In the genomic region with DNA sequence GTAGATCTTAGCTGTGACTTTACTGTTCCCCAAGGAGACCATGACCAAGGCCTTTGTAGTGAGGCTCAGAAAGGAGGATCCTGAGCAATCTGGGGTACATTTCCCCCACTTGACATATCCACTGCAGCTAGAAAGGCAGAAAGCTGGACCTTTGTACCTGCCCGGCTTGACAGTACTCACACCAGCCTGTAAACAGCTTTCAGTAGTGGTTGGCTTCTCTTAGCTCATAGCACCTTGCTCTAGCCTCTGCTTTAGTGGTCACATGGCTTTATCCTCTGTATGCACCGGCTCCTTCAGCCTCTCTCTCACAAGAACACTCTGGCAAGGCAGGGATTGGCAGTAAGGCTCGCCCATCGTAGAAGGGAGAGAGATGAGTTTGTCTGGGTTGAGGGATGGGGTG, we compare ENCODE assay signal across 20 mouse cellular contexts. TPM values are rescaled to one million over a fixed set of nuclear protein-coding genes. Genes with fewer than 3 reads are reported as not detected.
A peak's percentile ranks its signal among the peaks of the same experiment; 100 is the strongest.
DNase-seq lines count a peak whose midpoint lies in the region; ATAC-seq and TF ChIP-seq lines count a peak whose summit lies in the region.
"Had no signal": no experiment of that assay in that cellular context is flagged by ENCODE, and none has a peak within 500 bp of the region (broad histone marks: within the 10 kb centered on the region; RNA-seq: fewer than 3 reads in every experiment).

No protein-coding gene starts in this region.

- H3K4me3 ChIP-seq in heart, embryonic 10.5 days, result no peak overlapping the region
- H3K4me3 ChIP-seq in limb, embryonic 12.5 days (replicated peaks), result no peak overlapping the region
- no peak overlapping the region for H3K4me3 ChIP-seq in limb, embryonic 10.5 days
- H3K4me3 ChIP-seq in limb, embryonic 13.5 days, result no peak overlapping the region
- no peak overlapping the region for H3K4me3 ChIP-seq in liver, postnatal 0 days (ENCODE audit: low read depth, low read length)
- H3K4me3 ChIP-seq: embryonic facial prominence, embryonic 12.5 days; heart, embryonic 13.5 days; hindbrain, embryonic 12.5 days had no signal

- no peaks in the 10 kb centered on the region for H3K27me3 ChIP-seq in heart, embryonic 10.5 days (ENCODE audit: insufficient read depth, poor library complexity, severe bottlenecking)
- H3K27me3 ChIP-seq in limb, embryonic 12.5 days, result no peaks in the 10 kb centered on the region
- no peaks in the 10 kb centered on the region for H3K27me3 ChIP-seq in limb, embryonic 10.5 days (ENCODE audit: low read depth, poor library complexity, severe bottlenecking)
- no peaks in the 10 kb centered on the region for H3K27me3 ChIP-seq in limb, embryonic 13.5 days
- H3K27me3 ChIP-seq in liver, postnatal 0 days (ENCODE audit: insufficient read depth, low read length), result no peaks in the 10 kb centered on the region
- H3K27me3 ChIP-seq: embryonic facial prominence, embryonic 12.5 days; heart, embryonic 13.5 days; hindbrain, embryonic 12.5 days; Patski had no signal

- no peak overlapping the region for H3K4me2 ChIP-seq in limb, embryonic 12.5 days
- no peak overlapping the region for H3K4me2 ChIP-seq in limb, embryonic 13.5 days (replicated peaks)
- H3K4me2 ChIP-seq in liver, postnatal 0 days (ENCODE audit: low read depth, low read length), result no peak overlapping the region
- H3K4me2 ChIP-seq: embryonic facial prominence, embryonic 12.5 days; heart, embryonic 13.5 days; hindbrain, embryonic 12.5 days had no signal

- peaks cover 13% of the 10 kb centered on the region; the same call in 1 of the 2 replicates for H3K4me1 ChIP-seq in heart, embryonic 10.5 days
- H3K4me1 ChIP-seq in limb, embryonic 12.5 days (replicated peaks), result 0 out of 2 replicates have a peak, but pooled peaks cover 4% of the 10 kb centered on the region
- H3K4me1 ChIP-seq in limb, embryonic 10.5 days, result peaks cover 6% of the 10 kb centered on the region; the same call in 1 of the 2 replicates
- H3K4me1 ChIP-seq in limb, embryonic 13.5 days, result peaks cover 22% of the 10 kb centered on the region
- peaks cover 22% of the 10 kb centered on the region for H3K4me1 ChIP-seq in liver, postnatal 0 days (ENCODE audit: insufficient read depth)
- H3K4me1 ChIP-seq: embryonic facial prominence, embryonic 12.5 days; hindbrain, embryonic 12.5 days had no signal

- peaks cover 40% of the 10 kb centered on the region for H3K36me3 ChIP-seq in heart, embryonic 10.5 days
- peaks cover 52% of the 10 kb centered on the region for H3K36me3 ChIP-seq in limb, embryonic 12.5 days
- peaks cover 53% of the 10 kb centered on the region for H3K36me3 ChIP-seq in limb, embryonic 10.5 days
- H3K36me3 ChIP-seq in limb, embryonic 13.5 days, result peaks cover 62% of the 10 kb centered on the region
- H3K36me3 ChIP-seq in liver, postnatal 0 days (replicated peaks; ENCODE audit: insufficient read depth, low read length), result peaks cover 93% of the 10 kb centered on the region

- DNase-seq in heart, adult 11 months, result peak; percentile 91
- DNase-seq in heart, embryonic 10.5 days (ENCODE audit: low spot score), result no peak
- no peak for DNase-seq in limb, embryonic 10.5 days (ENCODE audit: low spot score)
- DNase-seq in liver, postnatal 0 days, result no peak
- DNase-seq in spleen, postnatal 10 days (ENCODE audit: low spot score in 2 of 2), result no peak
- DNase-seq: adrenal gland, postnatal 14 days; cerebellum, adult 11-12 months; cerebellum, adult 9-10 months; cerebellum, postnatal 25 days; forebrain, postnatal 0 days; gastrocnemius, postnatal 36 days; heart, postnatal 4 days had no signal

- WGBS in heart, embryonic 10.5 days, result 91% methylated on average over 4 of the region's 4 CpGs
- WGBS in limb, embryonic 12.5 days, result 93% methylated on average over 4 of the region's 4 CpGs
- WGBS in limb, embryonic 10.5 days, result 96% methylated on average over 4 of the region's 4 CpGs
- WGBS in limb, embryonic 13.5 days, result 90% methylated on average over 4 of the region's 4 CpGs
- 84% methylated on average over 4 of the region's 4 CpGs for WGBS in liver, postnatal 0 days (ENCODE audit: insufficient replicate concordance)

- no peak for ATAC-seq in limb, embryonic 12.5 days (ENCODE audit: insufficient number of reproducible peaks, insufficient read depth, low FRiP score, low TSS enrichment, low read depth)
- ATAC-seq in limb, embryonic 13.5 days (ENCODE audit: low FRiP score, low read depth), result no peak
- peak; percentile 45; the same call in 1 of the 2 replicates for ATAC-seq in liver, postnatal 0 days
- ATAC-seq: activated CD4-positive, CD25-positive, alpha-beta regulatory T cell, adult 4 months; forebrain, postnatal 0 days; hindbrain, embryonic 16.5 days; Patski had no signal

- no peaks in the 10 kb centered on the region for H3K9me3 ChIP-seq in heart, embryonic 10.5 days
- no peaks in the 10 kb centered on the region for H3K9me3 ChIP-seq in limb, embryonic 12.5 days
- no peaks in the 10 kb centered on the region for H3K9me3 ChIP-seq in limb, embryonic 10.5 days (replicated peaks)
- H3K9me3 ChIP-seq in limb, embryonic 13.5 days, result no peaks in the 10 kb centered on the region
- no peaks in the 10 kb centered on the region for H3K9me3 ChIP-seq in liver, postnatal 0 days (ENCODE audit: low read length)
- H3K9me3 ChIP-seq: embryonic facial prominence, embryonic 12.5 days; heart, embryonic 13.5 days; hindbrain, embryonic 12.5 days had no signal

- H3K9ac ChIP-seq in limb, embryonic 12.5 days (replicated peaks), result no peak overlapping the region
- peak overlapping the region; percentile 9; the same call in 1 of the 2 replicates for H3K9ac ChIP-seq in limb, embryonic 13.5 days
- H3K9ac ChIP-seq in liver, postnatal 0 days (replicated peaks), result no peak overlapping the region
- H3K9ac ChIP-seq: embryonic facial prominence, embryonic 12.5 days; forebrain, postnatal 0 days; heart, embryonic 13.5 days; hindbrain, embryonic 12.5 days had no signal

- no peak for TF ChIP-seq CTCF in liver, postnatal 0 days (IDR thresholded peaks at IDR 0.05; ENCODE audit: low read depth)

- no peak overlapping the region for H3K27ac ChIP-seq in heart, embryonic 10.5 days
- 0 out of 2 replicates have a peak overlapping the region, but pooled peaks have one; percentile 29 for H3K27ac ChIP-seq in limb, embryonic 12.5 days
- H3K27ac ChIP-seq in limb, embryonic 10.5 days, result no peak overlapping the region
- H3K27ac ChIP-seq in limb, embryonic 13.5 days, result no peak overlapping the region; the same call in 1 of the 2 replicates
- no peak overlapping the region for H3K27ac ChIP-seq in liver, postnatal 0 days (ENCODE audit: low read depth)
- H3K27ac ChIP-seq: heart, embryonic 13.5 days; hindbrain, embryonic 12.5 days had no signal

- TF ChIP-seq EP300 in liver, postnatal 0 days (IDR thresholded peaks at IDR 0.05; ENCODE audit: low read depth), result no peak

RNA-seq across cellular contexts. Expression of a gene that starts 15.6 kb away (rescaled TPM):
- polyA plus RNA-seq in heart, embryonic 10.5 days (2016; fragmentation: Nextera tagmentation; extraction: Ambion mirVana), result 103 and 119 TPM in 2 replicates
- 122 and 125 TPM in 2 replicates for polyA plus RNA-seq in limb, embryonic 12.5 days (2016; fragmentation: Nextera tagmentation; extraction: Ambion mirVana)
- 128 and 132 TPM in 2 replicates for polyA plus RNA-seq in limb, embryonic 10.5 days (2016; fragmentation: Nextera tagmentation; extraction: Ambion mirVana)
- 121 and 127 TPM in 2 replicates for polyA plus RNA-seq in limb, embryonic 13.5 days (2015; fragmentation: Nextera tagmentation; extraction: Ambion mirVana)
- polyA plus RNA-seq in liver, postnatal 0 days (2015; fragmentation: Nextera tagmentation; extraction: Ambion mirVana), result 38.4 and 40.1 TPM in 2 replicates

RNA-seq across cellular contexts. Expression of a gene that starts 32.1 kb away (rescaled TPM):
- polyA plus RNA-seq in heart, embryonic 10.5 days (2016; fragmentation: Nextera tagmentation; extraction: Ambion mirVana), result 8.2 and 10.7 TPM in 2 replicates
- polyA plus RNA-seq in limb, embryonic 12.5 days (2016; fragmentation: Nextera tagmentation; extraction: Ambion mirVana), result 19.2 and 20.9 TPM in 2 replicates
- 12.8 and 15.0 TPM in 2 replicates for polyA plus RNA-seq in limb, embryonic 10.5 days (2016; fragmentation: Nextera tagmentation; extraction: Ambion mirVana)
- polyA plus RNA-seq in limb, embryonic 13.5 days (2015; fragmentation: Nextera tagmentation; extraction: Ambion mirVana), result 15.8 and 16.2 TPM in 2 replicates
- 60.1 and 61.8 TPM in 2 replicates for polyA plus RNA-seq in liver, postnatal 0 days (2015; fragmentation: Nextera tagmentation; extraction: Ambion mirVana)

RNA-seq across cellular contexts. Expression of a gene that starts 45.0 kb away (rescaled TPM):
- polyA plus RNA-seq in heart, embryonic 10.5 days (2016; fragmentation: Nextera tagmentation; extraction: Ambion mirVana), result 103 TPM in 2 replicates
- 157 TPM in 2 replicates for polyA plus RNA-seq in limb, embryonic 12.5 days (2016; fragmentation: Nextera tagmentation; extraction: Ambion mirVana)
- polyA plus RNA-seq in limb, embryonic 10.5 days (2016; fragmentation: Nextera tagmentation; extraction: Ambion mirVana), result 95.3 and 123 TPM in 2 replicates
- polyA plus RNA-seq in limb, embryonic 13.5 days (2015; fragmentation: Nextera tagmentation; extraction: Ambion mirVana), result 156 and 168 TPM in 2 replicates
- polyA plus RNA-seq in liver, postnatal 0 days (2015; fragmentation: Nextera tagmentation; extraction: Ambion mirVana), result 42.4 and 53.2 TPM in 2 replicates

RNA-seq across cellular contexts. Expression of a gene that starts 58.8 kb away (rescaled TPM):
- polyA plus RNA-seq in heart, embryonic 10.5 days (2016; fragmentation: Nextera tagmentation; extraction: Ambion mirVana), result 66.0 and 68.5 TPM in 2 replicates
- 77.7 and 79.4 TPM in 2 replicates for polyA plus RNA-seq in limb, embryonic 12.5 days (2016; fragmentation: Nextera tagmentation; extraction: Ambion mirVana)
- polyA plus RNA-seq in limb, embryonic 10.5 days (2016; fragmentation: Nextera tagmentation; extraction: Ambion mirVana), result 93.9 and 99.0 TPM in 2 replicates
- 68.4 and 71.9 TPM in 2 replicates for polyA plus RNA-seq in limb, embryonic 13.5 days (2015; fragmentation: Nextera tagmentation; extraction: Ambion mirVana)
- polyA plus RNA-seq in liver, postnatal 0 days (2015; fragmentation: Nextera tagmentation; extraction: Ambion mirVana), result 16.8 and 19.4 TPM in 2 replicates
